Mouse (Mus musculus) activated CD4-positive, CD25-positive, alpha-beta regulatory T cell, adult 9 weeks (primary cell): ENCODE results near the gene Rfx5. TPM values are rescaled to one million over a fixed set of nuclear protein-coding genes. Genes with fewer than 3 reads are reported as not detected.

Experiments used
- polyA plus RNA-seq: library from polyadenylated mRNA; unstranded; fragments of 100-300 nt; shearing (Covaris generic); gene quantifications from one replicate; pipeline ENCODE4 v1.2.1, GENCODE M21; 2017

Gene Rfx5
- 22.5 TPM for polyA plus RNA-seq

DNA sequence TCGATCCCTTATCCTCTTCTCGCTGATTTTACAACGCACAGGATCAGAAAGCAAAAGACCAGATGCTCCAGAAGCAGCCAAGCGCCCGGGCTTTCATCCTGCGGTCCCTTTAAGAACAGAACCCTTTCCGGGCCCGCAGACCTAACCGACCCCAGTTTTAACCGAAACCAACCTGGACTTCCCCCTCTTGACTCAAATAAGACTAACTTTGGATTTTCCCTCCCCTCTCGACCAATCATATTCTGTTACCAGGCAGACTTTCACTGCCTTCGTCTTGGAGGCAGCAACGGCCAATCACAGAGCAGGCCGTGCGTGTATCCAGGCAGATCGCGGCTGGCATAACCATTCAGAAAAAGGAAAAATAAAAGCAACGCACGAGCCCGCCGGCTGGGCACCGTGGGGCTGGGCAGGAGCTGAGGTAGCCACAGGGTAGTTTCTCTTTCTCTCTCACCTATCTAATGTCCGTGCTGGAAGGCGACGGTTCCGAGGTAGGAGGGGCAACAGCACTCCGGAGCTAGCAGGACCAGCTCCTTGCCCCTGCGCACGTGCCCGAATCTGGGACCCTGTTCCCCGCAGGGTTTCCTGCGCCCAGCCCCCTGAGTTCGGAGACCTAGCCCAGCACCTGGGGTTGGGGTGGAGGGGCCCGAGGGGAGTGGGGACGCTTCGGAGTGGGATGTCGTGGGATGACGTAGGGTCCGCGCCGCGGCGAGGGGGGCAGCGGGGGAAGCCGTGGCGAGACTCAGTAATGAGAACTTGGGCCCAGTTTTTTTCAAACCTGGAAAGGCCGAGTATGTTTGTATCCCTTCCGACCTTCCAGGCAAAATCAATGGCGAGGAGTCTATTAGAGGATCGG, at the start of gene Rfx5:
TSS of gene Rfx5 (plus strand) at position 312 of the 853 bp plus-strand sequence.

DNA sequence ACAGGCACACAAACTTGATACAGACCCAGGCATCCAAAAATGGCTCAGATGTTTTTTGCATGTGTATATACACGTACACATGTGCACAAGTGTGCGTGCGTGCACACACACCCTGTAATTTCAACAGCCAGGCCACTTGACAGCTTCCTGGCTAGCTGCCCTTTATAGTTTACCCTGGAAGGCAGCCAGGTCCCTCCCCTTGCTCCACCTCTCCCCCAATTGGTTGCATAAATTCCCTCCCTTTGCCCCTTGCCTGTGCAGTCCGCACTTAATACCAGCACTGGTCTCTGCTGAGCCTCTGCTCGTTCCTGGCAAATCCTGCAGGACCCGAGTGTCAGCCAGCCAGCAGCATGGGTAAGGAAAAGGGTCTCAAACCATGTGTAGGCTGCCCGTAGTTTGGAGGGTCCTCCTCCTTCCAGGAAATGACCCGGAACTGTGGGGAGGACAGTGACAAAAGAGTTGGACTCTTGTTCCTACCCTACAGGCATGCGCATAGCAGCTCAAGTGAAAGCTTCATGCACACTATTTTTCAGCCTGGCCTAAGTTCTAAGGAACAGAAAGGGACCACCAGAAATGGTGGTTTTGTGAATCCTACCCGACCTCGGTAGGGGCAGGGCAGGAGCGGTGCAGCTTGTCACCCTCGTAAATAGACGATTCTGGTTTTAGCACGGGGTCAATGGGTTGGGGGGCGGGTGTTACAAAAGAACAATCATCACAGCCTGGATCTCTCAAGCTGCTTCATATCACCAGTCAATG, 20.9 kb upstream of the Rfx5 start, which contains the start of gene Selenbp1:
TSS of gene Selenbp1 (plus strand) at position 248 of the 756 bp plus-strand sequence.

DNA sequence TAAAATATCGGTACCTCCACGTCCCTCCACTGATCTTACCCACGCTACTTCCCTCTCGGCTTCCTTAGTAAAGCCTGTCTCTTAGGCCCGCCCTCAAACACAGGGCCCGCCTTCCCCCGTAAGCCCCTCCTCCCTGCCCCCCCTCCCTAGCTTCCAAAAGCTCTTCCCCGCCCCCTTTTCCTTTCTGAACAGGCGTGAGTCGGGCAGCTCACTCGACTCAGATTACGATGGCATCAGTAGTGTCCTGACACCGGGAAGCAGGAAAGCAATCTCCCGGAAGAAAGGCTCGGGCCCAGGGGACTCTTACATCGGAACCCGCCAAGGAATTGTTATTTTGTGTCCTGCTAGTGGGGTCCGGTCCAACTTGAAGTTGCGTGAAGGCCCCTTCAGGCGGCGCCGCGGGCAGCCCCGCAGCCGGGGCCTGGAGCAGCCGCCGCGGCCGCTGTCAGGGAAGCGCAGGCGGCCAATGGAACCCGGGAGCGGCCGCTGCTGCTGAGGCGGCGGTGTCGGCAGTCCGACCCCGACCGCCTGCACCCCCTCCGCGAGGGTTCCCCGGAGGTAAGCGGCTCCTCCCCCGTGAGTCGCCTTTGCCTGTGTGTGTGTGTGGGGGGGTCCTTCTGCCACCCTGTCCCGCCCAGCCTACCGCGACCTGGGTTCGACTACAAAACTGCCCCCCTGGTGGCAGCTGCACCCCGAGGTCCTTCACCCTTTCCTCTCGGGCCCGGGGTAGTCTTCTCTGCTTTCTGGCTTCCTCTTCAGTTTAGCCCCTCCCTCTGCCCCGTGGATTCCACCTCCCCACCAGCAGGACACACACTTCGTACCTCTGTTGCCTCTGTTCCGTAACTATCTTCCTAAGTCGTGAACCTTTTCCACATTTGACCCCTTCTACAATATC, 20.9 kb downstream of the Rfx5 start, which contains the start of gene Pi4kb:
TSS of gene Pi4kb (plus strand) at position 204 of the 895 bp plus-strand sequence.

Other genes with a start within 250 kb of the Rfx5 start
- not detected for gene Cgn, start 167.6 kb upstream of the Rfx5 start, polyA plus RNA-seq
- 17.9 TPM for gene Pogz, start 116.5 kb upstream of the Rfx5 start, polyA plus RNA-seq
- 382 TPM for gene Psmb4, start 67.1 kb upstream of the Rfx5 start, polyA plus RNA-seq
- gene Selenbp1, start 21.0 kb upstream of the Rfx5 start, polyA plus RNA-seq: 4.7 TPM
- 17.3 TPM for gene Pi4kb, start 20.7 kb downstream of the Rfx5 start, polyA plus RNA-seq
- gene Zfp687, start 61.4 kb downstream of the Rfx5 start, polyA plus RNA-seq: 84.8 TPM
- 296 TPM for gene Psmd4, start 88.5 kb downstream of the Rfx5 start, polyA plus RNA-seq
- gene Pip5k1a, start 152.9 kb downstream of the Rfx5 start, polyA plus RNA-seq: 36.4 TPM
- gene Vps72, start 156.9 kb downstream of the Rfx5 start, polyA plus RNA-seq: 118 TPM
- gene Tmod4, start 170.4 kb downstream of the Rfx5 start, polyA plus RNA-seq: 2.9 TPM
- 117 TPM for gene Scnm1, start 179.9 kb downstream of the Rfx5 start, polyA plus RNA-seq
- gene Lysmd1, start 180.0 kb downstream of the Rfx5 start, polyA plus RNA-seq: 31.2 TPM
- 264 TPM for gene Tnfaip8l2, start 188.3 kb downstream of the Rfx5 start, polyA plus RNA-seq
- gene Sema6c, start 206.4 kb downstream of the Rfx5 start, polyA plus RNA-seq: 0.38 TPM